Mouse (Mus musculus): ENCODE measurements around the gene Hhat. TPM values are rescaled to one million over a fixed set of nuclear protein-coding genes. Genes with fewer than 3 reads are reported as not detected.

The Hhat gene
- total and polyA plus RNA-seq, 3 experiments, result 0.21 to 1.2 (median 1.1) TPM

DNA sequence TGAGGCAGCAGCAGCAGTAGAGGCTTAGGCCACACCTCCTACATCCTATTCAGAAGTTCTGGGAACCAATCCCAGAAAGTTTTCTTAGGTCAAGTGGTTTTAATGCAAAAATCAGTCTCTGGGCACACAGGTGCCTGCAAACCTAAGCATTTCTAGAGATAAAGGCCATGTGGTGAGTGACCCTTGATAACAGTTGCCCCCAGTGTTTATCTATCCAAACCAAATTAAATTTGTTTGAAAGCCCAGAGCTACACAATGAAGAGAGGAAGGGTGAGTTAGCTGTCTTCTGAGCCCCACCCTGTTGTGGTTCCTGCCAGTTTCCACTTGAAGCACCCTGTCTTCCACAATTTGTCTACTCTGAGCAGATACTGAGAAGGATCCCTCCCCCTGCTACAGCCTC lies 109.4 kb downstream of the Hhat start:
- no peak overlapping the region for H3K4me3 ChIP-seq (replicated peaks in 1 of 3; ENCODE audit: low read depth in 2 of 3, low read length in 2 of 3, poor library complexity in 1 of 3)
- DNase-seq (ENCODE audit: extremely low read depth), result no peak
- no peak for TF ChIP-seq ZKSCAN1 (IDR thresholded peaks at IDR 0.05; ENCODE audit: borderline replicate concordance, low read depth, low read length)
- no peak for TF ChIP-seq MYC (IDR thresholded peaks at IDR 0.05; ENCODE audit: low read depth, low read length)
- TF ChIP-seq JUN (IDR thresholded peaks at IDR 0.05; ENCODE audit: insufficient read depth, low read depth, low read length), result no peak
- TF ChIP-seq USF2 (conservative IDR thresholded peaks at IDR 0.05; ENCODE audit: low read depth, low read length), result no peak
- no peak for TF ChIP-seq BHLHE40 (IDR thresholded peaks at IDR 0.05; ENCODE audit: low read depth, low read length)
- no peak for TF ChIP-seq ELF1 (IDR thresholded peaks at IDR 0.05; ENCODE audit: low read depth, low read length)
- TF ChIP-seq POLR2A (IDR thresholded peaks at IDR 0.05; ENCODE audit: low read depth, low read length), result no peak
- TF ChIP-seq UBTF (IDR thresholded peaks at IDR 0.05; ENCODE audit: low read depth, low read length), result no peak
- no peak for TF ChIP-seq JUND (conservative IDR thresholded peaks at IDR 0.05; ENCODE audit: low read depth, low read length)
- no peak for TF ChIP-seq ETS1 (conservative IDR thresholded peaks at IDR 0.05; ENCODE audit: low read depth, low read length)
- TF ChIP-seq IRF4 (IDR thresholded peaks at IDR 0.05; ENCODE audit: low read depth, low read length), result no peak
- TF ChIP-seq GABPA (IDR thresholded peaks at IDR 0.05; ENCODE audit: insufficient replicate concordance, low read depth, low read length), result no peak
- H3K4me2 ChIP-seq (ENCODE audit: insufficient read depth, low read depth, poor library complexity, severe bottlenecking), result no peak overlapping the region
- H3K36me3 ChIP-seq (replicated peaks in 1 of 2; ENCODE audit: control insufficient read depth in 1 of 2, insufficient read depth in 1 of 2, low read length in 1 of 2), result no peaks in the 10 kb centered on the region
- dilution Hi-C loops (cut with MboI; ENCODE audit: extremely low pct_ligation_motif_present, extremely low pct_unique_long_range_greater_than_20kb, low sequenced_read_pairs), result no loop called here
- no peaks in the 10 kb centered on the region for H3K79me2 ChIP-seq (replicated peaks; ENCODE audit: control insufficient read depth, extremely low read depth, insufficient read depth, poor library complexity, severe bottlenecking)
- peaks cover 14% of the 10 kb centered on the region for H3K27me3 ChIP-seq (replicated peaks)
- peaks cover 6% of the 10 kb centered on the region for H3K9me3 ChIP-seq (replicated peaks; ENCODE audit: low read length)
- in situ Hi-C loops (cut with MboI; ENCODE audit: low pct_ligation_motif_present, low pct_unique_long_range_greater_than_20kb, low sequenced_read_pairs), result no loop called here
- no peak overlapping the region for H3K27ac ChIP-seq (ENCODE audit: insufficient read depth, low read depth)
- no peak overlapping the region for H3K9ac ChIP-seq (ENCODE audit: insufficient read depth, low read depth)
- no peaks in the 10 kb centered on the region for H3K4me1 ChIP-seq (ENCODE audit: control insufficient read depth in 1 of 2, insufficient read depth in 2 of 2)

DNA sequence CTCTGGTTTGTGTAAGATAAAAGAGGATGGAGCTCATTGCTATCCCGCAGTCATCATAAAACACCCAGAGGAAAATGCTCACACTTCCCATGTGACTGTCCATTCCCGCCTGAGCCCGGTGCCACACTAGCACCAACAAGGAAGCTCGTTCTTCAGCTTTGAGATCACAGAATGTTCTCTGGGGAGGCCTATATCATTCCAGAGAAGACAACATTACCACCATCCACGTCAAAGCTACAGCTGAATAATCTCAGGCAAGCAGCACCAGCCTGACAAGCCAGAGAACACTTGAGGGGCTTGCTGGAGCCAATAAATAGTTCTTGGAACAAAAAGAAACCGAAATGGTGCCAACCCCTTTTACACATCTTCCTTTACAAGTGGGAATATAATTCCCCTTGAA lies 113.6 kb downstream of the Hhat start:
- no peak for DNase-seq (ENCODE audit: extremely low read depth)
- Histone ChIP-seq H3K79me2 (replicated peaks; ENCODE audit: control insufficient read depth, extremely low read depth, insufficient read depth, poor library complexity, severe bottlenecking) (no peaks in the 10 kb centered on the region), H3K9ac (ENCODE audit: insufficient read depth, low read depth) (no peak overlapping the region), H3K27ac (ENCODE audit: insufficient read depth, low read depth) (no peak overlapping the region), H3K4me1 (ENCODE audit: control insufficient read depth in 1 of 2, insufficient read depth in 2 of 2) (no peaks in the 10 kb centered on the region), H3K4me3 (replicated peaks in 1 of 3; ENCODE audit: low read depth in 2 of 3, low read length in 2 of 3, poor library complexity in 1 of 3) (no peak overlapping the region), H3K4me2 (ENCODE audit: insufficient read depth, low read depth, poor library complexity, severe bottlenecking) (no peak overlapping the region), H3K27me3 (replicated peaks) (peaks cover 20% of the 10 kb centered on the region), H3K9me3 (replicated peaks; ENCODE audit: low read length) (peaks cover 3% of the 10 kb centered on the region), H3K36me3 (replicated peaks in 1 of 2; ENCODE audit: control insufficient read depth in 1 of 2, insufficient read depth in 1 of 2, low read length in 1 of 2) (no peaks in the 10 kb centered on the region)
- no peak for TF ChIP-seq CHD1 (IDR thresholded peaks at IDR 0.05; ENCODE audit: low read depth, low read length)
- no peak for TF ChIP-seq SMC3 (IDR thresholded peaks at IDR 0.05; ENCODE audit: low read depth, low read length)
- TF ChIP-seq IRF4 (IDR thresholded peaks at IDR 0.05; ENCODE audit: low read depth, low read length), result no peak
- TF ChIP-seq POLR2A (IDR thresholded peaks at IDR 0.05; ENCODE audit: low read depth, low read length), result no peak
- in situ Hi-C loops (cut with MboI; ENCODE audit: low pct_ligation_motif_present, low pct_unique_long_range_greater_than_20kb, low sequenced_read_pairs) (no loop called here), dilution Hi-C loops (cut with MboI; ENCODE audit: extremely low pct_ligation_motif_present, extremely low pct_unique_long_range_greater_than_20kb, low sequenced_read_pairs) (no loop called here)
